In the genomic region with DNA sequence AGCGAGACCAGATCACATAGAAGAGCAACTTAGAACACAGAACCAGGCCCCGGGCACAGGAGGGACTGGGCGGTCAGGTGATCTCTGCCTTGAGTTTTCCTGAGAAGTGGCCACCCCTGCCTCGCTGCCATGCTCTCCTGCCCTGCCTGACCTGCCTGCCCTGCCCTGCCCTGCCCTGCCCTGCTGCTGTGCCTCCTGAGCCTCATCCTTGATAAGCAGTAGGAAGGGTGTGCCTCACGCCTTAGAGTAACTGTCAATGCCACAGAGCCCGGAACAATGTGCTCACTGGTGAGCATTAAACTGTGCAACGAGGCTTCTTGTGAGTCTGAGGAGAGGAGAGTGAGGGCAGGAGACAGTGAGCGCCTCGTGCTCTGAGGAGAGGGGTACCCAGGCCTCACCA, we compare ENCODE assay signal across 19 mouse cellular contexts. TPM values are rescaled to one million over a fixed set of nuclear protein-coding genes. Genes with fewer than 3 reads are reported as not detected.
DNase-seq lines count a peak whose midpoint lies in the region; ATAC-seq lines count a peak whose summit lies in the region.
"Had no signal": no experiment of that assay in that cellular context is flagged by ENCODE, and none has a peak within 500 bp of the region (broad histone marks: within the 10 kb centered on the region; RNA-seq: fewer than 3 reads in every experiment).

No protein-coding gene starts in this region.

- intact Hi-C loops in left cerebral cortex, postnatal 14 days (cut with DNase I): no loop called here

- H3K4me1 ChIP-seq in kidney, embryonic 15.5 days: peaks cover 6% of the 10 kb centered on the region; the same call in 1 of the 2 replicates
- H3K4me1 ChIP-seq in kidney, embryonic 16.5 days (ENCODE audit: insufficient read depth, low read length): peaks cover 4% of the 10 kb centered on the region
- H3K4me1 ChIP-seq in liver, embryonic 11.5 days (replicated peaks; ENCODE audit: control insufficient read depth, insufficient read depth, low read length): peaks cover 40% of the 10 kb centered on the region

- no peak overlapping the region for H3K9ac ChIP-seq in kidney, embryonic 15.5 days
- no peak overlapping the region for H3K9ac ChIP-seq in kidney, embryonic 16.5 days (replicated peaks; ENCODE audit: low read length)
- 0 out of 2 replicates have a peak overlapping the region, but pooled peaks have one; percentile 26 for H3K9ac ChIP-seq in liver, embryonic 11.5 days (ENCODE audit: low read depth, low read length)
- H3K9ac ChIP-seq: embryonic facial prominence, embryonic 13.5 days; midbrain, embryonic 12.5 days; neural tube, embryonic 15.5 days had no signal

- H3K4me2 ChIP-seq in kidney, embryonic 15.5 days: no peak overlapping the region
- no peak overlapping the region for H3K4me2 ChIP-seq in kidney, embryonic 16.5 days (replicated peaks; ENCODE audit: low read depth, low read length)
- no peak overlapping the region for H3K4me2 ChIP-seq in liver, embryonic 11.5 days
- H3K4me2 ChIP-seq: embryonic facial prominence, embryonic 13.5 days; midbrain, embryonic 12.5 days; neural tube, embryonic 15.5 days had no signal

- no peak overlapping the region for H3K4me3 ChIP-seq in kidney, embryonic 15.5 days (replicated peaks)
- no peak overlapping the region for H3K4me3 ChIP-seq in kidney, embryonic 16.5 days (ENCODE audit: low read length)
- no peak overlapping the region for H3K4me3 ChIP-seq in liver, embryonic 11.5 days (ENCODE audit: low read depth, low read length)
- H3K4me3 ChIP-seq: embryonic facial prominence, embryonic 13.5 days; forebrain, embryonic 10.5 days; midbrain, embryonic 12.5 days; myocyte; neural tube, embryonic 15.5 days had no signal

- H3K9me3 ChIP-seq in kidney, embryonic 15.5 days (replicated peaks): no peaks in the 10 kb centered on the region
- H3K9me3 ChIP-seq in kidney, embryonic 16.5 days (ENCODE audit: low read length): no peaks in the 10 kb centered on the region
- H3K9me3 ChIP-seq in liver, embryonic 11.5 days (ENCODE audit: control insufficient read depth, low read length): no peaks in the 10 kb centered on the region
- H3K9me3 ChIP-seq: embryonic facial prominence, embryonic 13.5 days; forebrain, embryonic 10.5 days; midbrain, embryonic 12.5 days; neural tube, embryonic 15.5 days had no signal

- DNase-seq in liver, embryonic 11.5 days (ENCODE audit: low spot score): no peak
- no peak for DNase-seq in frontal cortex, postnatal 25 days (ENCODE audit: low spot score in 2 of 2)
- DNase-seq in heart, adult 11 months: no peak
- DNase-seq in left cerebral cortex, postnatal 14 days (ENCODE audit: low spot score in 2 of 2): no peak
- DNase-seq: adrenal gland, postnatal 10 days; B cell, adult 2 months; cerebellum, adult 9-10 months; gastrocnemius, postnatal 10 days; retina, postnatal 1 day had no signal

- ATAC-seq in kidney, embryonic 15.5 days (replicated peaks; ENCODE audit: low FRiP score): peak; percentile 59; the same call in 1 of the 2 replicates
- no peak for ATAC-seq in kidney, embryonic 16.5 days (ENCODE audit: low FRiP score, low TSS enrichment)
- peak; percentile 90 for ATAC-seq in erythroblast, adult 5-6 weeks (replicated peaks; ENCODE audit: low FRiP score, poor library complexity, severe bottlenecking)
- peak; percentile 94 for ATAC-seq in liver, embryonic 11.5 days (replicated peaks; ENCODE audit: low FRiP score)
- peak; percentile 62 for ATAC-seq in megakaryocyte progenitor cell, adult 5-6 weeks (replicated peaks; ENCODE audit: poor library complexity)
- ATAC-seq: hindbrain, postnatal 0 days had no signal

- no peak overlapping the region for H3K27ac ChIP-seq in kidney, embryonic 15.5 days
- no peak overlapping the region for H3K27ac ChIP-seq in kidney, embryonic 16.5 days (ENCODE audit: low read length)
- H3K27ac ChIP-seq in liver, embryonic 11.5 days (ENCODE audit: low read depth, low read length): 0 out of 2 replicates have a peak overlapping the region, but pooled peaks have one; percentile 61
- H3K27ac ChIP-seq: embryonic facial prominence, embryonic 13.5 days; forebrain, embryonic 10.5 days; hindbrain, postnatal 0 days; midbrain, embryonic 12.5 days; neural tube, embryonic 15.5 days had no signal

- H3K36me3 ChIP-seq in kidney, embryonic 15.5 days: peaks cover 16% of the 10 kb centered on the region
- no peaks in the 10 kb centered on the region; the same call in 1 of the 2 replicates for H3K36me3 ChIP-seq in kidney, embryonic 16.5 days (ENCODE audit: insufficient read depth, low read length)
- peaks cover 9% of the 10 kb centered on the region for H3K36me3 ChIP-seq in liver, embryonic 11.5 days (ENCODE audit: control insufficient read depth, insufficient read depth, low read length)

- WGBS in kidney, embryonic 15.5 days: 82% methylated on average over 9 of the region's 9 CpGs
- 82% methylated on average over 9 of the region's 9 CpGs for WGBS in kidney, embryonic 16.5 days
- 58% methylated on average over 9 of the region's 9 CpGs for WGBS in liver, embryonic 11.5 days

- H3K27me3 ChIP-seq in kidney, embryonic 15.5 days: no peaks in the 10 kb centered on the region
- no peaks in the 10 kb centered on the region for H3K27me3 ChIP-seq in kidney, embryonic 16.5 days (ENCODE audit: insufficient read depth, low read length)
- no peaks in the 10 kb centered on the region for H3K27me3 ChIP-seq in liver, embryonic 11.5 days (replicated peaks; ENCODE audit: control insufficient read depth, insufficient read depth, low read length)
- H3K27me3 ChIP-seq: embryonic facial prominence, embryonic 13.5 days; midbrain, embryonic 12.5 days; neural tube, embryonic 15.5 days had no signal

RNA-seq across cellular contexts. Expression of a gene that starts 30.5 kb away (rescaled TPM):
- 5.5 and 6.8 TPM in 2 replicates for polyA plus RNA-seq in kidney, embryonic 15.5 days (2015; fragmentation: Nextera tagmentation; extraction: Ambion mirVana)
- polyA plus RNA-seq in kidney, embryonic 16.5 days (2015; fragmentation: Nextera tagmentation; extraction: Ambion mirVana): 5.7 and 6.8 TPM in 2 replicates
- 3.3 and 3.6 TPM in 2 replicates for total RNA-seq in erythroblast, adult 5-6 weeks (2015; ENCODE audit: low replicate concordance)
- 3.8 and 4.2 TPM in 2 replicates for total RNA-seq in erythroblast, adult 5-6 weeks (2017; ENCODE audit: low replicate concordance)
- polyA plus RNA-seq in liver, embryonic 11.5 days (2014; fragmentation: Nextera tagmentation; extraction: Ambion mirVana): 9.6 and 10.4 TPM in 2 replicates
- 3.8 and 5.3 TPM in 2 replicates for total RNA-seq in megakaryocyte progenitor cell, adult 5-6 weeks (2015)
- 5.8 and 7.8 TPM in 2 replicates for total RNA-seq in megakaryocyte progenitor cell, adult 5-6 weeks (2017)
- total RNA-seq in left cerebral cortex, postnatal 14 days (2021): 10 to 100 TPM; 14.5 to 15.8 TPM
